Mouse (Mus musculus) liver, embryonic 15.5 days (tissue): ENCODE data around the gene Zfp672. TPM values are rescaled to one million over a fixed set of nuclear protein-coding genes. Genes with fewer than 3 reads are reported as not detected.
A peak's percentile ranks its signal among the peaks of the same experiment; 100 is the strongest.
"Not testable (repeated sequence)": the region's sequence is repeated elsewhere in the genome, so short reads cannot be mapped to it uniquely, and the experiment has no call there.

Experiments used
- ATAC-seq: fragments of 200-750 bp; cut with Nextera tagmentation; 2 replicates; pipeline ENCODE4 v1.8.0; 2017; ENCODE audit warnings: moderate number of reproducible peaks, mild to moderate bottlenecking, moderate library complexity; ENCODE audit not compliant: insufficient read depth
- H3K27ac ChIP-seq: fragments of 300-500 bp; sonication (generic); replicated peaks from 2 replicates; pipeline ENCODE4 v1.5.1; 2015; ENCODE audit warnings: mild to moderate bottlenecking, inconsistent platforms
- H3K27me3 ChIP-seq: fragments of 300-500 bp; sonication (generic); 2 replicates; pipeline ENCODE4 v1.6.1; 2015; ENCODE audit warnings: mild to moderate bottlenecking, inconsistent platforms
- H3K36me3 ChIP-seq: fragments of 300-500 bp; sonication (generic); replicated peaks from 2 replicates; pipeline ENCODE4 v1.6.1; 2015; ENCODE audit warnings: moderate library complexity, mild to moderate bottlenecking, inconsistent platforms
- H3K4me1 ChIP-seq: fragments of 300-500 bp; sonication (generic); replicated peaks from 2 replicates; pipeline ENCODE4 v1.6.1; 2015; ENCODE audit warnings: inconsistent platforms
- H3K4me2 ChIP-seq: fragments of 300-500 bp; sonication (generic); 2 replicates; pipeline ENCODE4 v1.6.1; 2015; ENCODE audit warnings: moderate library complexity, mild to moderate bottlenecking, inconsistent platforms
- H3K4me3 ChIP-seq: fragments of 300-500 bp; sonication (generic); replicated peaks from 2 replicates; pipeline ENCODE4 v1.5.1; 2015; ENCODE audit warnings: mild to moderate bottlenecking, inconsistent platforms
- H3K9ac ChIP-seq: fragments of 300-500 bp; sonication (generic); 2 replicates; pipeline ENCODE4 v1.6.1; 2015; ENCODE audit warnings: moderate library complexity, mild to moderate bottlenecking, inconsistent platforms
- H3K9me3 ChIP-seq: fragments of 300-500 bp; sonication (generic); replicated peaks from 2 replicates; pipeline ENCODE4 v1.6.1; 2016; ENCODE audit warnings: inconsistent platforms
- WGBS: fragments of 180-500 bp; shearing (Covaris S2); methylation state at CpG from one replicate; pipeline ENCODE4 v1.1.7; 2015; ENCODE audit warnings: mixed read lengths; ENCODE audit not compliant: insufficient replicate concordance; 5-methylcytosine and 5-hydroxymethylcytosine counted together
- polyA plus RNA-seq: library from polyadenylated mRNA; unstranded; fragments of >200 nt; fragmentation: Nextera tagmentation; extraction: Ambion mirVana; gene quantifications from 2 replicates; pipeline ENCODE4 v1.2.1, GENCODE M21; 2015

The Zfp672 gene
- 35.0 and 36.0 TPM in 2 replicates for polyA plus RNA-seq

GRCm38 (mm10) chr11:58330276-58331148 is at the start of gene Zfp672, which contains the start of gene Sh3bp5l:
Gene Zfp672 (minus strand): TSS chr11:58330339.
Gene Sh3bp5l (plus strand): TSS chr11:58330724.
- no peaks in the 10 kb centered on the region for H3K27me3 ChIP-seq
- H3K9me3 ChIP-seq: no peaks in the 10 kb centered on the region
- H3K4me3 ChIP-seq: peak within 1 kb of the TSS; percentile 82
- peak within 1 kb of the TSS; percentile 95 for H3K27ac ChIP-seq
- peak within 1 kb of the TSS; percentile 86 for H3K9ac ChIP-seq
- H3K4me1 ChIP-seq: peaks cover 52% of the 10 kb centered on the region
- peak within 1 kb of the TSS; percentile 86 for H3K4me2 ChIP-seq
- under 1% methylated on average over 52 of the region's 52 CpGs for WGBS
- peak; percentile 92 for ATAC-seq
- peaks cover 42% of the 10 kb centered on the region for H3K36me3 ChIP-seq

GRCm38 (mm10) chr11:58379516-58379915 is 49.4 kb upstream of the Zfp672 start:
- no peak overlapping the region for H3K27ac ChIP-seq
- no peaks in the 10 kb centered on the region for H3K36me3 ChIP-seq
- peaks cover 12% of the 10 kb centered on the region for H3K4me1 ChIP-seq
- no peak overlapping the region for H3K4me3 ChIP-seq
- no peak overlapping the region for H3K9ac ChIP-seq
- no peaks in the 10 kb centered on the region for H3K9me3 ChIP-seq
- no peak for ATAC-seq
- 86% methylated on average over 1 of the region's 1 CpGs for WGBS
- no peak overlapping the region for H3K4me2 ChIP-seq
- H3K27me3 ChIP-seq: peaks cover 3% of the 10 kb centered on the region; the same call in 1 of the 2 replicates

GRCm38 (mm10) chr11:58378763-58379278 is 48.7 kb upstream of the Zfp672 start, which contains the start of gene Lypd8:
Gene Lypd8 (plus strand): TSS chr11:58379043.
- H3K4me1 ChIP-seq: peaks cover 12% of the 10 kb centered on the region
- no peak for ATAC-seq
- H3K9ac ChIP-seq: no peak within 1 kb of the TSS
- H3K27ac ChIP-seq: no peak within 1 kb of the TSS
- no peaks in the 10 kb centered on the region for H3K9me3 ChIP-seq
- H3K4me3 ChIP-seq: no peak within 1 kb of the TSS
- H3K27me3 ChIP-seq: peaks cover 3% of the 10 kb centered on the region; the same call in 1 of the 2 replicates
- no peak within 1 kb of the TSS for H3K4me2 ChIP-seq
- no peaks in the 10 kb centered on the region for H3K36me3 ChIP-seq
- 65% methylated on average over 3 of the region's 3 CpGs for whole genome bisulfite sequencing

- WGBS: 56% methylated on average over 1 of the region's 1 CpGs
- no peaks in the 10 kb centered on the region for H3K36me3 ChIP-seq
- no peak overlapping the region for H3K4me2 ChIP-seq
- no peak overlapping the region for H3K4me3 ChIP-seq
- no peaks in the 10 kb centered on the region; the same call in 1 of the 2 replicates for H3K27me3 ChIP-seq
- no peak for ATAC-seq
- no peak overlapping the region for H3K9ac ChIP-seq
- H3K4me1 ChIP-seq: peaks cover 12% of the 10 kb centered on the region
- H3K9me3 ChIP-seq: no peaks in the 10 kb centered on the region
- no peak overlapping the region for H3K27ac ChIP-seq
Measured at GRCm38 (mm10) chr11:58377686-58378085, 47.5 kb upstream of the Zfp672 start.

- H3K4me2 ChIP-seq: no peak overlapping the region
- H3K9ac ChIP-seq: no peak overlapping the region
- H3K36me3 ChIP-seq: no peaks in the 10 kb centered on the region
- H3K27ac ChIP-seq: no peak overlapping the region
- H3K27me3 ChIP-seq: no peaks in the 10 kb centered on the region; the same call in 1 of the 2 replicates
- H3K4me1 ChIP-seq: peaks cover 12% of the 10 kb centered on the region
- ATAC-seq: no peak
- no peaks in the 10 kb centered on the region for H3K9me3 ChIP-seq
- no peak overlapping the region for H3K4me3 ChIP-seq
- 64% methylated on average over 2 of the region's 2 CpGs for WGBS
Measured at GRCm38 (mm10) chr11:58377273-58377672, 47.1 kb upstream of the Zfp672 start.

GRCm38 (mm10) chr11:58366191-58366590 is 36.1 kb upstream of the Zfp672 start:
- H3K9ac ChIP-seq, H3K27me3 ChIP-seq, H3K9me3 ChIP-seq, H3K4me2 ChIP-seq, H3K36me3 ChIP-seq, H3K4me3 ChIP-seq, H3K4me1 ChIP-seq, H3K27ac ChIP-seq, ATAC-seq: not testable (repeated sequence)
- WGBS: no CpG with 5 or more reads among the region's 6 CpGs

GRCm38 (mm10) chr11:58364454-58364853 is 34.3 kb upstream of the Zfp672 start:
- Histone ChIP-seq H3K36me3 (no peaks in the 10 kb centered on the region), H3K9me3 (no peaks in the 10 kb centered on the region), H3K9ac (no peak overlapping the region), H3K4me3 (no peak overlapping the region), H3K4me1 (peaks cover 5% of the 10 kb centered on the region; the same call in 1 of the 2 replicates), H3K27ac (no peak overlapping the region), H3K4me2 (no peak overlapping the region), H3K27me3 (no peaks in the 10 kb centered on the region; the same call in 1 of the 2 replicates)
- ATAC-seq: no peak
- WGBS: 62% methylated on average over 3 of the region's 3 CpGs

- H3K27ac ChIP-seq, H3K4me2 ChIP-seq, H3K9ac ChIP-seq, ATAC-seq, H3K27me3 ChIP-seq, H3K36me3 ChIP-seq, H3K4me3 ChIP-seq, H3K9me3 ChIP-seq: not testable (repeated sequence)
- WGBS: no CpG with 5 or more reads among the region's 6 CpGs
- peaks cover 17% of the 10 kb centered on the region for H3K4me1 ChIP-seq
Measured at GRCm38 (mm10) chr11:58362562-58362961, 32.4 kb upstream of the Zfp672 start.

GRCm38 (mm10) chr11:58357844-58358534 is 27.9 kb upstream of the Zfp672 start:
- H3K36me3 ChIP-seq: no peaks in the 10 kb centered on the region
- H3K4me3 ChIP-seq: no peak overlapping the region
- WGBS: 57% methylated on average over 6 of the region's 6 CpGs
- no peaks in the 10 kb centered on the region for H3K27me3 ChIP-seq
- no peak overlapping the region for H3K4me2 ChIP-seq
- no peak overlapping the region for H3K9ac ChIP-seq
- ATAC-seq: no peak
- 0 out of 2 replicates have a peak overlapping the region, but pooled peaks have one; percentile 15 for H3K27ac ChIP-seq
- H3K4me1 ChIP-seq: peaks cover 51% of the 10 kb centered on the region
- H3K9me3 ChIP-seq: no peaks in the 10 kb centered on the region

GRCm38 (mm10) chr11:58357042-58357441 is 26.9 kb upstream of the Zfp672 start:
- no peaks in the 10 kb centered on the region for H3K36me3 ChIP-seq
- H3K4me3 ChIP-seq: no peak overlapping the region
- H3K4me1 ChIP-seq: peaks cover 60% of the 10 kb centered on the region
- WGBS: 82% methylated on average over 3 of the region's 3 CpGs
- ATAC-seq: no peak
- no peak overlapping the region for H3K27ac ChIP-seq
- no peaks in the 10 kb centered on the region for H3K27me3 ChIP-seq
- no peak overlapping the region for H3K4me2 ChIP-seq
- no peak overlapping the region for H3K9ac ChIP-seq
- no peaks in the 10 kb centered on the region for H3K9me3 ChIP-seq

- Histone ChIP-seq H3K27ac (peak overlapping the region; percentile 94), H3K4me1 (peaks cover 76% of the 10 kb centered on the region), H3K4me3 (no peak overlapping the region), H3K9me3 (no peaks in the 10 kb centered on the region), H3K9ac (no peak overlapping the region), H3K36me3 (peaks cover 4% of the 10 kb centered on the region), H3K27me3 (no peaks in the 10 kb centered on the region), H3K4me2 (0 out of 2 replicates have a peak overlapping the region, but pooled peaks have one; percentile 8)
- no peak for ATAC-seq
- WGBS: 67% methylated on average over 3 of the region's 3 CpGs
Measured at GRCm38 (mm10) chr11:58354927-58355326, 24.8 kb upstream of the Zfp672 start.
